Mouse (Mus musculus): ENCODE measurements around the gene Wipf1. TPM values are rescaled to one million over a fixed set of nuclear protein-coding genes. Genes with fewer than 3 reads are reported as not detected.

The Wipf1 gene
- polyA plus RNA-seq, 1 experiment = 13.7 TPM

DNA sequence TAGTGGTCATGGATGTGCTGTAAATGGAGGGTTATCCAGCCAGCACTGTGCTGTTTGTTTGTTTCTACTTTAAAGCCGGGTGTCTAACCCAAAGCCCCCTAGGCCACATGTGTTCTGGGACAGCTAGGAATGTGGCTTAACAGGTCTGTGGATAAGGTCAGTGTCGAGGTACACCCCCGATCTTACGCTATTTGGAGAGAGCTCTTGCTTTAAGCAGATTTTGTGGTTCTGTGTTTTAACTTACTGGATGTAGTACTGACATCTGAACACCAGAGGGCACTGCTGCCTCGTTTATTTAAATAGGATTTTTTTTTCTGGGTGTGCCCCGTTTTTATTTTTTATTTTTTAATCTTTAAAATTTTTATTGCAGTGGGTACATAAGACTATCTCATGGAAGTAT, 21.2 kb upstream of the Wipf1 start:
- TF ChIP-seq CEBPB (IDR thresholded peaks at IDR 0.05; ENCODE audit: insufficient read depth, poor library complexity, severe bottlenecking) (no peak), MYOG (IDR thresholded peaks at IDR 0.05; ENCODE audit: control insufficient read depth in 1 of 3, insufficient read depth in 1 of 3, insufficient read length in 2 of 3, low read depth in 2 of 3) (no peak), SRF (IDR thresholded peaks at IDR 0.05; ENCODE audit: control insufficient read depth, insufficient read length, low read depth) (no peak), REST (IDR thresholded peaks at IDR 0.05; ENCODE audit: insufficient read depth, insufficient read length) (no peak), POLR2AphosphoS2 (IDR thresholded peaks at IDR 0.05; ENCODE audit: insufficient read length, low read depth) (no peak), TCF3 (IDR thresholded peaks at IDR 0.05; ENCODE audit: insufficient read length, low read depth) (no peak), POLR2A (IDR thresholded peaks at IDR 0.05; ENCODE audit: insufficient read length, low read depth) (no peak), USF1 (IDR thresholded peaks at IDR 0.05; ENCODE audit: low read depth) (no peak), E2F4 (IDR thresholded peaks at IDR 0.05; ENCODE audit: insufficient read depth) (no peak), MYOD1 (IDR thresholded peaks at IDR 0.05; ENCODE audit: control insufficient read depth in 1 of 3, insufficient read length in 2 of 3, low read depth in 2 of 3) (no peak), MAX (IDR thresholded peaks at IDR 0.05; ENCODE audit: low read depth) (no peak), TCF12 (IDR thresholded peaks at IDR 0.05; ENCODE audit: insufficient read depth, poor library complexity, severe bottlenecking) (no peak)
- Histone ChIP-seq H3K79me2 (ENCODE audit: control insufficient read depth, insufficient read depth) (no peaks in the 10 kb centered on the region), H3K4me2 (ENCODE audit: low read depth) (peak overlapping the region; percentile 66), H3K36me3 (ENCODE audit: control insufficient read depth, insufficient read depth) (no peaks in the 10 kb centered on the region), H3K4me3 (no peak overlapping the region), H3K27me3 (ENCODE audit: control insufficient read depth, insufficient read depth, insufficient read length) (no peaks in the 10 kb centered on the region), H3ac (ENCODE audit: control insufficient read depth, insufficient read length) (no peak overlapping the region)

DNA sequence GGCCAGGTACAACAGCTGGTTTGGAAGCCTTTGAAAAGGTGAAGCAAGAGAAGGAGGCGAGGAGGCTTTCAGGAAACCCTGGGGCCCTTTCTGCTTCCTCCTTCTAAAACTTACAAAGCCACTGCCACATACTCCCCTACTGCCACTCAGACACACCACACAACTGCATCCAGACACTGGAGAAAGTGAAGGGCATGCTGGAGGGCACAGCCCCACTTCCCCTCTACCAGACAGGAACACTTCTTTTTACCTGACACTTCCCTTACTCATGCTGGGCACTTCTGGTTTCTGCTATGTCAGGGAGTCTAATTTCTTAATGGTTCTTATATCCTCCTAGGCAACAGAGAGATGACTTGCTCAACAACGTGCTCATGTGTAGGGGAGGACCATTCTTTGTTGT, 19.0 kb upstream of the Wipf1 start:
- no peaks in the 10 kb centered on the region for H3K79me2 ChIP-seq (ENCODE audit: control insufficient read depth, insufficient read depth)
- no peaks in the 10 kb centered on the region for H3K27me3 ChIP-seq (ENCODE audit: control insufficient read depth, insufficient read depth, insufficient read length)
- TF ChIP-seq REST (IDR thresholded peaks at IDR 0.05; ENCODE audit: insufficient read depth, insufficient read length) (no peak), MYOD1 (IDR thresholded peaks at IDR 0.05; ENCODE audit: control insufficient read depth in 1 of 3, insufficient read length in 2 of 3, low read depth in 2 of 3) (no peak), POLR2A (IDR thresholded peaks at IDR 0.05; ENCODE audit: insufficient read length, low read depth) (no peak), E2F4 (IDR thresholded peaks at IDR 0.05; ENCODE audit: insufficient read depth) (no peak), POLR2AphosphoS2 (IDR thresholded peaks at IDR 0.05; ENCODE audit: insufficient read length, low read depth) (no peak), TCF3 (IDR thresholded peaks at IDR 0.05; ENCODE audit: insufficient read length, low read depth) (no peak), CEBPB (IDR thresholded peaks at IDR 0.05; ENCODE audit: insufficient read depth, poor library complexity, severe bottlenecking) (no peak), SRF (IDR thresholded peaks at IDR 0.05; ENCODE audit: control insufficient read depth, insufficient read length, low read depth) (no peak), USF1 (IDR thresholded peaks at IDR 0.05; ENCODE audit: low read depth) (no peak), MYOG (IDR thresholded peaks at IDR 0.05; ENCODE audit: control insufficient read depth in 1 of 3, insufficient read depth in 1 of 3, insufficient read length in 2 of 3, low read depth in 2 of 3) (no peak), TCF12 (IDR thresholded peaks at IDR 0.05; ENCODE audit: insufficient read depth, poor library complexity, severe bottlenecking) (no peak), MAX (IDR thresholded peaks at IDR 0.05; ENCODE audit: low read depth) (no peak)
- H3ac ChIP-seq (ENCODE audit: control insufficient read depth, insufficient read length) = no peak overlapping the region
- H3K36me3 ChIP-seq (ENCODE audit: control insufficient read depth, insufficient read depth) = no peaks in the 10 kb centered on the region
- H3K4me3 ChIP-seq = no peak overlapping the region
- H3K4me2 ChIP-seq (ENCODE audit: low read depth) = no peak overlapping the region

DNA sequence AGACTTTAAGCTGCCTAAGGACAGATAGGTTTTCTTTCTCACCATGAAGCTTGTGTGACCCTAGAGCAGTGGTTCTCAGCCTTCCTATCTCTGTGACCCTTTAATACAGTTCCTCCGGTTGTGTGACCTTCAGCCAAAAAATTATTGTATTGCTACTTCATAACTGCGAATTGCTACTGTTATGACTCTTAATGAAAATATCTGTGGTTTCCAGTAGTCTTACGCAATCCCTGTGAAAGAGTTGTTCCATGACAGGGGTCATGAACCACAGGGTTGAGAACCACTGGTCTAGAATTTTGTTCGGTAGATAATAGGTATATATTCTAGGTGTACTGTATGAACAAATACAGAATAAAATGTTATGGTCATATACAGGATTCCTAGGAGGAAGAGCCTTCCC, 17.7 kb upstream of the Wipf1 start:
- Histone ChIP-seq H3K36me3 (ENCODE audit: control insufficient read depth, insufficient read depth) (no peaks in the 10 kb centered on the region), H3K4me3 (no peak overlapping the region), H3ac (ENCODE audit: control insufficient read depth, insufficient read length) (no peak overlapping the region), H3K4me2 (ENCODE audit: low read depth) (peak overlapping the region; percentile 25), H3K79me2 (ENCODE audit: control insufficient read depth, insufficient read depth) (no peaks in the 10 kb centered on the region), H3K27me3 (ENCODE audit: control insufficient read depth, insufficient read depth, insufficient read length) (no peaks in the 10 kb centered on the region)
- TF ChIP-seq E2F4 (IDR thresholded peaks at IDR 0.05; ENCODE audit: insufficient read depth) (no peak), REST (IDR thresholded peaks at IDR 0.05; ENCODE audit: insufficient read depth, insufficient read length) (no peak), CEBPB (IDR thresholded peaks at IDR 0.05; ENCODE audit: insufficient read depth, poor library complexity, severe bottlenecking) (peak; percentile 99)

DNA sequence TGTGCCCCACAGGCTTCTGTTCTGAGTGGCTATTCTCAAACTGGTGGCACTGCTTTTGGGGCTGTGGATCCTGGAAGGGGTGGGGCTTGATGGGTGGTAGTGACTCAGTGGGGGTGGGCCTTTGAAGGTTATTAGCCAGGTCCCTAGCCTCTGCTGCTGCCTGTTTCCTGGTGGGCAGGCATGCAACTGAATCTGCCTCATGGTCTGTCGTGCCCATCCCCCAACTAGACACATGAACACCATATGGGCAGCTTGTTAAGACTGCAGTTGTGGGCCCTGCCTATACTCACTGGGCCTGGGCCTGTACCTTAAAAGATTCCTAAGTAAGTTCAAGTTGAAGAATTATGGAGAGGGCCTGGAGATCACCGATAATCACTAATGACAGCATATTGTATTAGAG, 16.0 kb upstream of the Wipf1 start:
- Histone ChIP-seq H3K79me2 (ENCODE audit: control insufficient read depth, insufficient read depth) (no peaks in the 10 kb centered on the region), H3K4me3 (no peak overlapping the region)

DNA sequence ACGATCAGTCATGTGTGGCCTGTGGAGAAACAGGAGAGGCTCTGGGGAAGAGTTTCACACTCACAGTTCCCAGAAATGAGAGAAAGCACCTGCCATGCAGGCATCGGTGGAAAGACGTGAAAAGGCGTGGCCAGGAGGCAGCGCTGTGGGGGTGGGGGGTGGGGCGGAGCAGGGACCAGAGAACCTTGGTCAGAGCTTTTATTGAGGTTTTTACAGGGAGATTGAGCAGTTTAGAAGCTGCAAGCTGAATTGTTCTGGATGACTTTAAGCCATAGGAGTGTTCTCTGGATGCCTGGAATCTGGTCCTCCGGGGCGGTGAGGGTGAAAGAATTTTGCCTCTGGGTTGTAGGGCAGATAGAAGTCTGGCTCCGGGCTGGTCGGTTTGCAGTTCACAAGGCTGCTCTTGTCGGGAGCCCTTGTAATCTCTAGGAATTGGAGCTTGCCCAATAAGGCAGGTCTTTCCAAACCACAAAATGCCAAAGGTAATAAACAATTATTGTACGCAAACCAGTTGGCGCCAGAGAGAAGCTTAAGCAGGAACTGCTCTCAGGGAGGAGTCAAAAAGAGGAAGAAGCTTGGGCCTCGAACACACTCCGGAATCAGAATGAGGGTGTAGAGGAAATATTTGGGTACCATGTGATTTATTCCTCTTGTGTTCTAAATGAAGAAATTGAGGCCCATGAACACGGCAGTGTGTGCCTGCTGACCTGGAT, 11.1 kb upstream of the Wipf1 start:
- Histone ChIP-seq H3K27me3 (ENCODE audit: control insufficient read depth, insufficient read depth, insufficient read length) (no peaks in the 10 kb centered on the region), H3K4me2 (ENCODE audit: low read depth) (peak overlapping the region; percentile 21), H3K4me3 (no peak overlapping the region), H3K36me3 (ENCODE audit: control insufficient read depth, insufficient read depth) (no peaks in the 10 kb centered on the region), H3K79me2 (ENCODE audit: control insufficient read depth, insufficient read depth) (no peaks in the 10 kb centered on the region), H3ac (ENCODE audit: control insufficient read depth, insufficient read length) (no peak overlapping the region)
- TF ChIP-seq MYOG (IDR thresholded peaks at IDR 0.05; ENCODE audit: control insufficient read depth in 1 of 3, insufficient read depth in 1 of 3, insufficient read length in 2 of 3, low read depth in 2 of 3) (no peak), SRF (IDR thresholded peaks at IDR 0.05; ENCODE audit: control insufficient read depth, insufficient read length, low read depth) (no peak), REST (IDR thresholded peaks at IDR 0.05; ENCODE audit: insufficient read depth, insufficient read length) (no peak), TCF3 (IDR thresholded peaks at IDR 0.05; ENCODE audit: insufficient read length, low read depth) (no peak), CEBPB (IDR thresholded peaks at IDR 0.05; ENCODE audit: insufficient read depth, poor library complexity, severe bottlenecking) (no peak), MYOD1 (IDR thresholded peaks at IDR 0.05; ENCODE audit: control insufficient read depth in 1 of 3, insufficient read length in 2 of 3, low read depth in 2 of 3) (no peak)

More for the DNA sequence above, 16.0 kb upstream of the Wipf1 start:
- Histone ChIP-seq H3K27me3 (ENCODE audit: control insufficient read depth, insufficient read depth, insufficient read length) (no peaks in the 10 kb centered on the region), H3ac (ENCODE audit: control insufficient read depth, insufficient read length) (no peak overlapping the region), H3K4me2 (ENCODE audit: low read depth) (no peak overlapping the region), H3K36me3 (ENCODE audit: control insufficient read depth, insufficient read depth) (no peaks in the 10 kb centered on the region)
- TF ChIP-seq REST (IDR thresholded peaks at IDR 0.05; ENCODE audit: insufficient read depth, insufficient read length) (no peak), MYOD1 (IDR thresholded peaks at IDR 0.05; ENCODE audit: control insufficient read depth in 1 of 3, insufficient read length in 2 of 3, low read depth in 2 of 3) (peak in 1 of 3 experiments; percentile 32), POLR2A (IDR thresholded peaks at IDR 0.05; ENCODE audit: insufficient read length, low read depth) (peak; percentile 49)
